Comparison of ENCODE assay signal across 16 mouse cellular contexts in genomic region chr17:70986831-70987660, GRCm38 (mm10). TPM values are rescaled to one million over a fixed set of nuclear protein-coding genes. Genes with fewer than 3 reads are reported as not detected.
DNase-seq lines count a peak whose midpoint lies in the region; ATAC-seq and TF ChIP-seq lines count a peak whose summit lies in the region.
"Had no signal": no experiment of that assay in that cellular context is flagged by ENCODE, and none has a peak within 500 bp of the region (broad histone marks: within the 10 kb centered on the region; RNA-seq: fewer than 3 reads in every experiment).

No protein-coding gene starts in this region.

- no peaks in the 10 kb centered on the region for H3K27me3 ChIP-seq in kidney, embryonic 14.5 days (ENCODE audit: control insufficient read depth, insufficient read depth, low read length)
- H3K27me3 ChIP-seq in myocyte (ENCODE audit: control insufficient read depth, insufficient read depth, insufficient read length), result no peaks in the 10 kb centered on the region
- H3K27me3 ChIP-seq: liver, embryonic 13.5 days had no signal

- peaks cover 42% of the 10 kb centered on the region for H3K79me2 ChIP-seq in myocyte (ENCODE audit: control insufficient read depth, insufficient read depth)

- no peak overlapping the region for H3K4me2 ChIP-seq in kidney, embryonic 14.5 days (replicated peaks; ENCODE audit: low read depth, low read length)
- H3K4me2 ChIP-seq in myocyte (ENCODE audit: low read depth), result no peak overlapping the region
- H3K4me2 ChIP-seq: liver, embryonic 13.5 days had no signal

- H3ac ChIP-seq in myocyte (ENCODE audit: control insufficient read depth, insufficient read length), result no peak overlapping the region

- no peak overlapping the region for H3K4me3 ChIP-seq in kidney, embryonic 14.5 days (ENCODE audit: low read length)
- H3K4me3 ChIP-seq in myocyte, result no peak overlapping the region
- H3K4me3 ChIP-seq: heart, embryonic 10.5 days; liver, embryonic 13.5 days had no signal

- ATAC-seq in kidney, embryonic 14.5 days (ENCODE audit: low FRiP score, low TSS enrichment), result no peak
- peak; percentile 16 to 39; a peak in 3 of 4 replicates for ATAC-seq in hematopoietic stem cell, adult 5-6 weeks (replicated peaks in 1 of 2; ENCODE audit: insufficient read depth in 1 of 2, low FRiP score in 2 of 2, low TSS enrichment in 1 of 2, low read depth in 1 of 2, poor library complexity in 2 of 2, severe bottlenecking in 2 of 2)

- WGBS in kidney, embryonic 14.5 days, result 89% methylated on average over 15 of the region's 15 CpGs

- peaks cover 21% of the 10 kb centered on the region for H3K36me3 ChIP-seq in kidney, embryonic 14.5 days (ENCODE audit: control insufficient read depth, insufficient read depth, low read length)
- H3K36me3 ChIP-seq in myocyte (ENCODE audit: control insufficient read depth, insufficient read depth), result peaks cover 23% of the 10 kb centered on the region

- TF ChIP-seq POLR2A in myocyte (IDR thresholded peaks at IDR 0.05; ENCODE audit: insufficient read length, low read depth), result no peak

- no peaks in the 10 kb centered on the region for H3K9me3 ChIP-seq in kidney, embryonic 14.5 days (ENCODE audit: control insufficient read depth, low read length)
- H3K9me3 ChIP-seq: G1E; heart, embryonic 10.5 days; liver, embryonic 13.5 days had no signal

- H3K27ac ChIP-seq in kidney, embryonic 14.5 days (ENCODE audit: low read depth, low read length), result 0 out of 2 replicates have a peak overlapping the region, but pooled peaks have one; percentile 15
- H3K27ac ChIP-seq: heart, embryonic 10.5 days; liver, embryonic 13.5 days had no signal

- peaks cover 26% of the 10 kb centered on the region for H3K4me1 ChIP-seq in kidney, embryonic 14.5 days (ENCODE audit: control insufficient read depth, insufficient read depth, low read length)

- DNase-seq in kidney, postnatal 4 days, result no peak
- DNase-seq in CD4-positive helper T cell, adult 2 months (ENCODE audit: low read depth, low spot score), result peak; percentile 84
- no peak for DNase-seq in adrenal gland, postnatal 10 days
- DNase-seq in layer of hippocampus, adult 8-10 months (ENCODE audit: low spot score in 2 of 2), result no peak
- no peak for DNase-seq in layer of hippocampus, postnatal 36 days
- DNase-seq: cerebellum, postnatal 25 days; heart, postnatal 36 days; kidney, adult 8-10 months; left cerebral cortex, postnatal 4 days; liver, embryonic 13.5 days; right cerebral cortex, adult 18-20 months had no signal

- no peak overlapping the region for H3K9ac ChIP-seq in kidney, embryonic 14.5 days (ENCODE audit: low read depth, low read length)
- H3K9ac ChIP-seq: liver, embryonic 13.5 days had no signal

TF ChIP-seq in myocyte, 11 proteins besides CTCF, POLR2A, EP300 and RAD21:
- TF ChIP-seq SRF (IDR thresholded peaks at IDR 0.05; ENCODE audit: control insufficient read depth, insufficient read length, low read depth), result no peak
- TF ChIP-seq POLR2AphosphoS2 (IDR thresholded peaks at IDR 0.05; ENCODE audit: insufficient read length, low read depth), result peak; percentile 25
- no peak for TF ChIP-seq MYOD1 (IDR thresholded peaks at IDR 0.05; ENCODE audit: control insufficient read depth in 1 of 3, insufficient read length in 2 of 3, low read depth in 2 of 3)
- no peak for TF ChIP-seq TCF3 (IDR thresholded peaks at IDR 0.05; ENCODE audit: insufficient read length, low read depth)
- TF ChIP-seq REST (IDR thresholded peaks at IDR 0.05; ENCODE audit: insufficient read depth, insufficient read length), result no peak

RNA-seq across cellular contexts. Expression of gene Myom1, which starts 15.4 kb away (rescaled TPM):
- 3.0 and 3.6 TPM in 2 replicates for polyA plus RNA-seq in kidney, embryonic 14.5 days (2014; fragmentation: Nextera tagmentation; extraction: Ambion mirVana)
- 1.8 and 2.0 TPM in 2 replicates for total RNA-seq in hematopoietic stem cell, adult 5-6 weeks (2017)
- 52.7 TPM for polyA plus RNA-seq in myocyte (2012; fragmentation: generic; extraction: Trizol)
- 10 to 100 TPM; 24.4 to 98.7 TPM for total RNA-seq in adrenal gland, postnatal 10 days (2021)
- 1 to 10 TPM; 2.3 to 4.2 (median 3.0) TPM for total RNA-seq in layer of hippocampus, adult 8-10 months (2022)
- 1 to 10 TPM; 1.5 to 1.7 TPM for total RNA-seq in layer of hippocampus, postnatal 36 days (2021)

RNA-seq across cellular contexts. Expression of gene Myl12a, which starts 15.6 kb away (rescaled TPM):
- polyA plus RNA-seq in kidney, embryonic 14.5 days (2014; fragmentation: Nextera tagmentation; extraction: Ambion mirVana), result 648 and 687 TPM in 2 replicates
- 130 and 159 TPM in 2 replicates for total RNA-seq in hematopoietic stem cell, adult 5-6 weeks (2017)
- 880 TPM for polyA plus RNA-seq in myocyte (2012; fragmentation: generic; extraction: Trizol)
- 100 to 1,000 TPM; 324 to 354 TPM for total RNA-seq in adrenal gland, postnatal 10 days (2021)
- total RNA-seq in layer of hippocampus, adult 8-10 months (2022), result 10 to 100 TPM; 37.7 to 54.5 (median 41.8) TPM
- 10 to 100 TPM; 38.0 to 48.0 TPM for total RNA-seq in layer of hippocampus, postnatal 36 days (2021)
